Mouse (Mus musculus): ENCODE results near the gene Rcl1.

DNA sequence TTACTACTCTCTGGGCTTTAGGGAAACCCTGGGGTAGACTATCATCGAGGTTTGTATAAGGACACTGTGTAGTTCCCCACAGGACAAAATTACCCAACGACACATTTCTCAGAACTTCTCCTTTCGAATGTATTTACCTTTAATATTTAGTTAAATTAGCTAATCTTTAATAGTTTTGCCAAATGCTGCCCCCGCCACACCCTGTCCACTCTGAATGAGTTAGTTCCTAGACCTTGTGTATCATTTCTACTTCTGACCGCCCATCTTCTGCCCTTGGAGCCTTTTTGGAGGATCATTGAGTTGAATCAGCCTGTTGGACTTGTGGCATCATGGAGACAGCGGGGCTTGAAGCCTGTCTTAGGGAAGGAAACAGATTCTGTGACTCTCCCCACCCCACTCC is 19.1 kb downstream of the Rcl1 start:
- TF ChIP-seq CTCF (IDR thresholded peaks at IDR 0.05; ENCODE audit: low read depth, low read length) (no peak), TAL1 (conservative IDR thresholded peaks at IDR 0.05; ENCODE audit: low read depth, low read length) (no peak), GATA1 (IDR thresholded peaks at IDR 0.05; ENCODE audit: borderline replicate concordance, low read length) (no peak)
